Mouse (Mus musculus) induced T-regulatory cell, adult 2 months (primary cell): ENCODE measurements around the gene Cryge.
A peak's percentile ranks its signal among the peaks of the same experiment; 100 is the strongest.

Experiments
- DNase-seq: peaks from one replicate; pipeline ENCODE4 v3.0.0-alpha.2; 2012; ENCODE audit warnings: low read depth

Gene Cryge

GRCm38 (mm10) chr1:65012726-65013125, 38.2 kb downstream of the Cryge start:
- no peak for DNase-seq

- DNase-seq: peak; percentile 80
Measured at GRCm38 (mm10) chr1:65010153-65010552, 40.8 kb downstream of the Cryge start.

- DNase-seq: no peak
Measured at GRCm38 (mm10) chr1:65005575-65005974, 45.4 kb downstream of the Cryge start.

- no peak for DNase-seq
Measured at GRCm38 (mm10) chr1:65004526-65004925, 46.4 kb downstream of the Cryge start.
